Mouse (Mus musculus) limb, embryonic 14.5 days (tissue): ENCODE results near the gene Vpreb3. TPM values are rescaled to one million over a fixed set of nuclear protein-coding genes. Genes with fewer than 3 reads are reported as not detected.

Experiments
- ATAC-seq: fragments of 200-750 bp; cut with Nextera tagmentation; 2 replicates; pipeline ENCODE4 v1.8.0; 2017; ENCODE audit warnings: low read depth, moderate number of reproducible peaks, moderate TSS enrichment; ENCODE audit not compliant: low FRiP score
- DNase-seq: peaks from one replicate; pipeline ENCODE4 v3.0.0-alpha.2; 2015; ENCODE audit warnings: low spot score
- H3K27ac ChIP-seq: fragments of 300-500 bp; sonication (generic); replicated peaks from 2 replicates; pipeline ENCODE4 v1.5.1; 2014; ENCODE audit warnings: low read depth, mild to moderate bottlenecking, low read length, moderate library complexity, mixed read lengths
- H3K27me3 ChIP-seq: fragments of 300-500 bp; sonication (generic); 2 replicates; pipeline ENCODE4 v1.6.1; 2014; ENCODE audit warnings: low read length, mixed read lengths; ENCODE audit not compliant: control insufficient read depth, insufficient read depth
- H3K36me3 ChIP-seq: fragments of 300-500 bp; sonication (generic); 2 replicates; pipeline ENCODE4 v1.6.1; 2014; ENCODE audit warnings: mild to moderate bottlenecking, low read length, moderate library complexity, mixed read lengths; ENCODE audit not compliant: control insufficient read depth, insufficient read depth
- H3K4me1 ChIP-seq: fragments of 300-500 bp; sonication (generic); 2 replicates; pipeline ENCODE4 v1.6.1; 2014; ENCODE audit warnings: antibody characterized with exemption, low read length, mixed read lengths; ENCODE audit not compliant: control insufficient read depth, insufficient read depth
- H3K4me2 ChIP-seq: fragments of 300-500 bp; sonication (generic); replicated peaks from 2 replicates; pipeline ENCODE4 v1.6.1; 2014; ENCODE audit warnings: low read depth, mild to moderate bottlenecking, low read length, moderate library complexity; ENCODE audit not compliant: severe bottlenecking
- H3K4me3 ChIP-seq: fragments of 300-500 bp; sonication (generic); replicated peaks from 2 replicates; pipeline ENCODE4 v1.5.1; 2014; ENCODE audit warnings: low read length
- H3K9ac ChIP-seq: fragments of 300-500 bp; sonication (generic); 2 replicates; pipeline ENCODE4 v1.6.1; 2014; ENCODE audit warnings: mild to moderate bottlenecking, low read depth, low read length, moderate library complexity; ENCODE audit not compliant: severe bottlenecking
- H3K9me3 ChIP-seq: fragments of 300-500 bp; sonication (generic); 2 replicates; pipeline ENCODE4 v1.6.1; 2016; ENCODE audit warnings: low read length; ENCODE audit not compliant: control insufficient read depth
- POLR2A ChIP-seq: fragments of 200-500 bp; IDR thresholded peaks from 2 replicates; pipeline ENCODE4 v1.8.0; 2012; ENCODE audit warnings: inconsistent platforms, mild to moderate bottlenecking, moderate library complexity, borderline replicate concordance; ENCODE audit not compliant: insufficient read depth, insufficient read length; ENCODE audit errors: extremely low read depth
- WGBS: fragments of 180-500 bp; shearing (Covaris S2); extraction: QIAGEN DNeasy Blood & Tissue Kit; methylation state at CpG from one replicate; pipeline ENCODE4 v1.1.7; 2014; 5-methylcytosine and 5-hydroxymethylcytosine counted together
- polyA plus RNA-seq, 2 experiments: library from polyadenylated mRNA; depleted of rRNA in 1 of 2; stranded (reverse) in 1 of 2; unstranded in 1 of 2; fragments of >200 nt; fragmentation: Nextera tagmentation in 1 of 2; extraction: Ambion mirVana in 1 of 2; gene quantifications; 2 replicates each; pipeline versions ENCODE4 v1.2.1 to v1.2.3; 2012 to 2014

Vpreb3 gene
- polyA plus RNA-seq, 2 experiments, result 0.15 to 0.76 TPM

DNA sequence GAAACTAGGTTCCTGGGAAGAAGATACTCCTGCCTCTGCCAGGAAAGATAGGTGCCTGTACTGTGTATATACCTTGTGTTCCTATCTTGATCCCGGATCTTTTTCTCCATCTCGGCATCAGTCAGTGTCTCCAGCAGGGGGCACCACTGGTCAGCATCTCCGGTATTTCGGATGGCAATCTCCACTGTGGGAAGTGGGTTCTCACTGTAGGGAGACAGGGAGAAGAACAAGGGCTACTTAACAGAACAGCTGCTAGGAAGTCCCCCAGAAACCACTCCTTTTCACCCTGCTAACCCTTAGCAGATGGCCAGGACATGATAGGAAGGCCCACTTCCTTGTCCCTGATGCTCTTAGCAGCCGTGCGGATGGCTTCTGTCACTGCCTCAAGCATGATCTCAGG is 45.5 kb upstream of the Vpreb3 start:
- H3K27me3 ChIP-seq, result no peaks in the 10 kb centered on the region
- no peak for ATAC-seq
- no peak for TF ChIP-seq POLR2A
- no peak overlapping the region for H3K4me2 ChIP-seq
- no peak overlapping the region for H3K27ac ChIP-seq
- no peak overlapping the region for H3K4me3 ChIP-seq
- no peak overlapping the region for H3K9ac ChIP-seq
- 38% methylated on average over 6 of the region's 6 CpGs for WGBS
- DNase-seq, result peak; percentile 65
- peaks cover 5% of the 10 kb centered on the region; the same call in 1 of the 2 replicates for H3K4me1 ChIP-seq
- H3K36me3 ChIP-seq, result peaks cover 61% of the 10 kb centered on the region
- H3K9me3 ChIP-seq, result no peaks in the 10 kb centered on the region

DNA sequence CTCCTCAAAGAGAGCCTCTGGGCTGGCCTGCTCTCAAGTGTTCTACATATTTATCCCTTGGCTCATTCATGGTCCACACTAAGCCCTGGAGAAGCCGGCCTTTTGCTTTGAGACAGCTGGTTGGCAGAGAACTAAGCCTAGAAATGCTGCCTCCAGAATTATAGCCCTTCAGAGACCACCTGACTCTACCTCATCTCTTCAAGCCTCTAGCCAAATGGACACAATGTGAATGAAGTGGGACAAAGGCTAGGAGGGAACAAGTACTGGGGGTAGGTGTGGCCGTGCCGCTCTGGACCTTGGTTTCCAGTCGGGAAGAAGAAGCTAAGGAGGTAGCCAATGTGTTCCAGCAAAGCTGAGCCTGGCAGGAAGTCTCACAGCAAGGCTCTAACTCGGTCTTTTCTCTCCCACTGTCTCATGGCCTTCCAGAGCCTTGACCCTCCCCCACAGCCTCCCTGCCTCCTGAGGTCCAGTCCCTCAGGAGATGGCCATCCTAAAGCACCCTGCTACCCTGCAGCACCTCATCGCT is 44.8 kb upstream of the Vpreb3 start:
- Histone ChIP-seq H3K27ac (no peak overlapping the region), H3K27me3 (no peaks in the 10 kb centered on the region), H3K4me1 (peaks cover 5% of the 10 kb centered on the region; the same call in 1 of the 2 replicates), H3K36me3 (peaks cover 69% of the 10 kb centered on the region), H3K4me2 (no peak overlapping the region), H3K9ac (no peak overlapping the region), H3K9me3 (no peaks in the 10 kb centered on the region), H3K4me3 (no peak overlapping the region)
- ATAC-seq, result no peak
- no peak for TF ChIP-seq POLR2A
- 71% methylated on average over 6 of the region's 6 CpGs for WGBS
- DNase-seq, result no peak

DNA sequence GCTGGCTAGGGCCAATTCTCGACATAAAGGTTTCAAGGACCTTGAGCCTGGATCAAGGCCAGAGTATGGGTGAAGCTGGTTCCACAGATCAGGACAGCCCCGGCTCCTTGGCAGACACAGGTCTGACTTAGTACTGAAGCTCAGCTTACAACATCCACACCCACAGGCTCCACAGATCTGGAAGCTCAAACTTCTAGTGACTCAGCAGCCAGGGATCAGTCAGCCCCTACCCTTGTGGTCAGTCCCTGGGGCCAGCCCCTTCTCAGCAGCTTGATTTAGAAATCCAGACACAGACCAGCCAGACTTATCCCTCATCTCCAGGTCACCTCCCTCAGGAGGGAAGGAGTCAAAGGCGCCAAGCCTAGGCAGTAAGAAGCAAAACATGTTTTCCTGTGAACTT is 44.0 kb upstream of the Vpreb3 start:
- Histone ChIP-seq H3K36me3 (peaks cover 76% of the 10 kb centered on the region), H3K27ac (no peak overlapping the region), H3K4me1 (no peaks in the 10 kb centered on the region), H3K4me3 (no peak overlapping the region), H3K27me3 (no peaks in the 10 kb centered on the region), H3K9ac (no peak overlapping the region), H3K9me3 (no peaks in the 10 kb centered on the region), H3K4me2 (no peak overlapping the region)
- DNase-seq, result no peak
- no peak for TF ChIP-seq POLR2A
- 83% methylated on average over 3 of the region's 3 CpGs for WGBS
- ATAC-seq, result no peak

DNA sequence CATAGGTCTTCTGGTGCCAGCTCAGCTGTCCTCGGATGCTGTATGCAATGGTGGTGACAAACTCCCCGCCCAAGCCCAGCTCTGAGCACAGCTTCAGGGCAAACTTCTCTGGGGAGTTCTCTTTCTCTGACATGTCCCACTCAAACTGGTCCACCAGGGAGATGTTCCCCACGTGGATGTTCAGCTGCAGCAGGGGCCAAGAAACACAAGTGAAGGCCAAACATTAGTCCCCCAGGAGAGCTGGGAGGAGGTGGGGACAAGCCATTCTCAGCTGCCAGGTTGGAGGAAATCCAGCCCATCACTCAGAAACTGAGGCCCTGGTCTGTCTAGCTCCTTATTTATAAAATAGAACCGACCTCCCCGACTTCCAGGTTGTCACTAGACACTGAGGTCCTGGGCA is 38.5 kb upstream of the Vpreb3 start:
- H3K27ac ChIP-seq, result no peak overlapping the region
- no peak for TF ChIP-seq POLR2A
- 90% methylated on average over 5 of the region's 5 CpGs for WGBS
- ATAC-seq (no peak), DNase-seq (no peak)
- peaks cover 88% of the 10 kb centered on the region for H3K36me3 ChIP-seq
- H3K9ac ChIP-seq, result no peak overlapping the region
- H3K4me1 ChIP-seq, result no peaks in the 10 kb centered on the region
- no peaks in the 10 kb centered on the region for H3K27me3 ChIP-seq
- H3K9me3 ChIP-seq, result no peaks in the 10 kb centered on the region
- H3K4me2 ChIP-seq, result no peak overlapping the region
- no peak overlapping the region for H3K4me3 ChIP-seq

DNA sequence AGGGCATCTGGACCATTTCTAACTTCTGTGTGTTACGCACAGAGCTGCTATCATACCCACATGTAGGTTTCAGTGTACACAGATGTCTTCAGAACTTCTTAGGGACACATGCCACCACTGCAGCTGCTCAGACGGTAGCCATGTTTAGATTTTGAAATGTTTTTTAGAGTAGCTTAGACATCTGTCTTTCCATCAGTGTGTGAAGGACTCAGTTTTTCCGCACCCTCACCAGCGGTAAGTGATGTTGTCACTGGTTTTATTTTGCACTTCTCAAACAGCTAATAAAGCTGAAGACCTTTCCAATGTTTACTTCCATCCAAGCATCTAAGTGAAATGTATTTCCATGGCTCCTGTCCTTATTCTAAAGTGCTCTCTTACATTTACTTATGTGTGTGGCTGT is 36.0 kb upstream of the Vpreb3 start:
- Histone ChIP-seq H3K4me3 (no peak overlapping the region), H3K9ac (no peak overlapping the region), H3K4me1 (no peaks in the 10 kb centered on the region), H3K27me3 (no peaks in the 10 kb centered on the region), H3K36me3 (peaks cover 92% of the 10 kb centered on the region), H3K27ac (no peak overlapping the region), H3K9me3 (no peaks in the 10 kb centered on the region), H3K4me2 (no peak overlapping the region)
- ATAC-seq (no peak), DNase-seq (no peak)
- no peak for TF ChIP-seq POLR2A
- WGBS, result 89% methylated on average over 4 of the region's 4 CpGs

- 65% methylated on average over 2 of the region's 2 CpGs for WGBS
- H3K36me3 ChIP-seq, result peaks cover 86% of the 10 kb centered on the region
- TF ChIP-seq POLR2A, result no peak
Measured at GRCm38 (mm10) chr10:75910698-75911097, 32.2 kb upstream of the Vpreb3 start.

More at GRCm38 (mm10) chr10:75910698-75911097, 32.2 kb upstream of the Vpreb3 start:
- ATAC-seq (no peak), DNase-seq (no peak)
- no peak overlapping the region for H3K27ac ChIP-seq
- no peaks in the 10 kb centered on the region for H3K9me3 ChIP-seq
- no peaks in the 10 kb centered on the region for H3K27me3 ChIP-seq
- no peaks in the 10 kb centered on the region for H3K4me1 ChIP-seq
- H3K4me3 ChIP-seq, result no peak overlapping the region
- no peak overlapping the region for H3K4me2 ChIP-seq
- no peak overlapping the region for H3K9ac ChIP-seq
